Mouse (Mus musculus): ENCODE results near the gene Terb1.

The Terb1 gene

DNA sequence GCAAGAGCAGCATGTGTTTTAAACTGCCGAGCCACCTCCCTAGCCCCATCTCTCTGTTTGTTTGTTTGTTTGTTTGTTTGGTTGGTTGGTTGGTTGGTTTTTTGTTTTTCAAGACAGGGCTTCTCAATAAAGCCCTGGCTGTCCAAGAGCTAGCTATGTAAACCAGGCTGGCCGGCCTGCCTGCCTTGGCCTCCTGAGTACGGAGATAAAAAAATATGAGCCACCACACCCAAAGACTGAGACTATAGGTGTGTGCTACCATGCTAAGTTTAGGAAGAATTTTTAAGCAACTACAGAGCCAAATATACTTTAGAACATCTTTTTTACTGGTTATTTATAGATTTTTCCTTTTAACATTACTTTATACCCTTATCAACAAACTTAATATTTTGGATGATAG is 57.5 kb downstream of the Terb1 start:
- DNase-seq (ENCODE audit: low spot score in 2 of 2): no peak

DNA sequence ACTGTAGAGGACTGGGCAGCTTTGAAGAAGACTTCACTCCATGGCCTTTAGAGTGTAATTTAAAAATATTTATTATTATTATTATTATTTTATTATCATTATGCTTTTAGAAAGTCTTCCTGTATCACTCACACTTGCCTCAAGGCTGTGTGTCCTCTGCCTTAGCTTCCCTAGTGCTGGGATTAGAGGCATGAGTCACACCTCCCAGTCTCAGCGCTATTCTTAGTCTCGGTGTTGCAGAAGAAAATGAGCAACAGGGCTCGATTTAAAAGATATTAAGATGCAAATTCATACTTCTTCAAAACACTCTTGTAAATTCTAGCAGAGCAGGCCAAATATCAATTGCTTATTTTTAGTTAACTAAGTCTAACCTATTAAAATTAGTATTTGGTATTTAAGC is 60.9 kb downstream of the Terb1 start:
- no peak for DNase-seq (ENCODE audit: low spot score in 2 of 2)

DNA sequence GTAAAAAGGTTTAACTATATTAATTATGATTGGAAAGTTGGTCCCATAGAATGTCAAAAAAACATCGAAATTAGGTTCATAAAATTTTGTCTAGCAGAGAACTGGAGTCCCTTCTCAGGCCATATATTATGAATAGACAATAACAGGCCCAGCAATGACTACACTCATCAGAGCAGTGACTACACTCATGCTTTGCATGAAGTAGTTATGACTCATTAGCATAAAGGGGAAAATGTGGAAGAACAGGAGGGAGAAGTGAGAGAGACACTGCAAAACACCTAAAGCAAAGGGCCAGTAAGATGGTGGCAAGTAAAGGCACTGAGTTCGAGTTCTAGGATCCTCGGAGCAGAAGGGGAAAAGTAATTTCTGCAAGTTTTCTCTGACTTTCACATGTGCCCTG is 63.7 kb downstream of the Terb1 start:
- DNase-seq (ENCODE audit: low spot score in 2 of 2): no peak

DNA sequence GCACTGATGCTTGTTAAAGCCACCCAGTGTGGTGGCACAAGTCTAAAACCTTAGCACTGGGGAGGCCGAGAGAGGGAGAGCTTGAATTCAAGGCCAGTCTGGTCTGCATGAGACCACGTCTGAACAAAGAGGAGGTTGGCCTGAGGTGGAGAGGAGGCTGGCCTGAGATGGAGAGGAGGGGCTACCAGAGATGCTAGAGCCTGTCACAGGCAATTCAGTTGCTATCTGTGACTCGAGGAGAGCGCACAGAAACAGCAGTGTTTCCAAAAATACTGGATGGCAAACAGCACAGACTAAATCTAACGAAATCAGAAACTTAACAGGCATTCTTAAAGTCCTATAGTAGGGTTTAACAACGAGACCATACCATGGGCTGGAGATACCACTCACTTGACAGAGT is 64.5 kb downstream of the Terb1 start:
- no peak for DNase-seq (ENCODE audit: low spot score in 2 of 2)

DNA sequence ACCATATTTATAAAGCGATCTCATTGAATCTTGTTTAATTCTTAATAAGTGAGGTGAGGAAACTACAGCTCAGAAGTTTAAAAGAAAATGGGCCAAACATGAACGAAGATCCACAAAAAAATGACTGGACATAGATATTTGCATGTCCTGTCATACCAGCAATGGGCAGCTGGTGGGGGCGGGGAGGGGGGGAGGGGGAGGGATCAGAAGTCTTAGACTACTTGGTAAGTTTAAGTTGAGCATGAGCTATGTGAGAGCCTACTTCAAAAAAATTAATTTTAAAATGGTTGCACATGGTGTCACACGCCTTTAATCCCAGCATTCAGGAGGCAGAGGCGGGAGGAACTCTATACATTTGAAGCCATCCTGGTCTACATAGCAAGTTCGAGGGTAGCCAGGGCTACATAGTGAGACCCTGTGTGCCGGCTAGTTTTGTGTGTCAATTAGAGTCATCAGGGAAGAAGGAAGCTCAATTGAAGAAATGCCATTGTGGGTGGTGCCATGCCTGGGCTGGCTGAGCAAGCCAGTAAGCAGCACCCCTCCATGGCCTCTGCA is 66.5 kb downstream of the Terb1 start:
- no peak for DNase-seq (ENCODE audit: low spot score in 2 of 2)

DNA sequence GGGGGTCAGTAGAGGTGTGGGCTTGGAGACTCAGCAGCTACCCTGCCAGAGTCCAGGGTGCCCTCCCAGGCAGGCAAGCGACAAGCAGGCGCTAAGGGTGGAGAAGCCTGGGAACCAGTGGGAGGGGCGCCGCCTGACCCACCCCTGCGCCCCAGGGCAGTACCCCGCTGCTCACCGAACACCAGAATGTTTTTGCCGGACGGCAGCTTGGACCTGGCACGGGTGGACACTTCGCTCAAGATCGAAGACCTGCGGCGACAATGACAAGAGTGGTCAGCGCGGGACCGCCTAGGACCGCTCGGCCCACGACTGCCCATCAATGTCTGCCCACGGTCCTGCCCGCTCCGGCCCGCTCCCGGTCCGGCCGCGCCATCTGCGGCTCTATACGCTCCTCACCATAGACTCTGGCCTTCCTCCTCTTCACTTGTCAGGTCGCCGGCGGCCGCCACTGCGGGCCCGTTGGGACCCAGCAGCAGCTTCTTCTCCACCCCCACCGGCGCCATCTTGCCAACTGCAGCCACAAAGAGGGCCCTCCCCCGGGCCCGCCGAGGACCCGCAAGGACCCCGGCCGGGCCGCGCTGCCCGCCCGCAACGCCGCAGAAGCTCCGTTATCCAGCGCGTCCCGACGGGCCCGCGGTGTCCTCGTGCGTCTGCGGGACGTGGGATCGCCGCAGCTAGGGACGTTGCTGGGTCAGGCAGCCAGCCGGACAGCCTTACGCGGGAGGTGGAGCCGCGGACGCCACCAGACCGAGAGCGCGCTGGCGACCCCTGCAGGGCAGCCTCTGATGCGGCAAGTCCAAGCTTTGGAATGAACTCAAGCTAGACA is 67.2 kb downstream of the Terb1 start, which contains the start of gene Dync1li2:
Gene Dync1li2, minus strand, starts transcription at position 749 of the 826 bp plus-strand sequence.
- peak; percentile 83 to 92 for DNase-seq (ENCODE audit: low spot score in 2 of 2)

DNA sequence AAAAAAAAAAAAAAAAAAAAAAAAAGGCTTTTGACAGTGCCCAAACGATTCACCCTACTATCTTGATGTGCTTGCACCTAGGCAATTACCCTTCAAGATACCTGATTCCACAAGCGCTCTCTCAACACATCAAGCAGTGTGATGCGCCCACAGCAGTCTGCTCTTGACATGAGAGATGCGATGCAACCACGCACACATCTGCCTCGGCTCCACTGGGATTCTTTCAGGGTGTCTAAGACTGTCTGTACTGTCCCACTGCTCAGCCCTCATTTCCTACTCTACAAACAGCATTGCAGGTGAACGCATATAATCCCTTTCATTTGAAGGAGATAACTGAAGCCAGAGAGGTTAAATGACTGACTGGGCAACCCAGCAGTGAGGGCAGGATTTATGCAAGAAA is 68.1 kb downstream of the Terb1 start:
- DNase-seq (ENCODE audit: low spot score in 2 of 2): no peak

DNA sequence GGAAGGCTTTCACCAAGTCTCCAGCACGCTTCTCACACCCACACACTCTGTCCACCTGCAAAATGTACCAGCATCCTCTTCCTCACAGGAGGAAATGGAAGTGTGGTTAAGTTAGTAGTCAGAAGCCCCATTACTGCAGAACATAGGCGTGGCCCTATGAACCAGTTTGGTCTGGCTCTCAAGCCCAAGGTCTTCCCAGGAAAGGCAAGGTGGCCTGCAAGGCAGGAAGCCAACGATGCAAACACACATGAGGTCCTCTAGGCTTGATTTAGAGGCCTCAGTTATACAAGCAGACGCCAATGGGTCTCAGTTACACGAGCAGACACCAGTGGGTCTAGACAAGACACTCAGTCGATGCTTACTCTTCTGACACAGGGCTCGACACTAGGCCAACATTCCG is 70.2 kb downstream of the Terb1 start:
- no peak for DNase-seq (ENCODE audit: low spot score in 2 of 2)

DNA sequence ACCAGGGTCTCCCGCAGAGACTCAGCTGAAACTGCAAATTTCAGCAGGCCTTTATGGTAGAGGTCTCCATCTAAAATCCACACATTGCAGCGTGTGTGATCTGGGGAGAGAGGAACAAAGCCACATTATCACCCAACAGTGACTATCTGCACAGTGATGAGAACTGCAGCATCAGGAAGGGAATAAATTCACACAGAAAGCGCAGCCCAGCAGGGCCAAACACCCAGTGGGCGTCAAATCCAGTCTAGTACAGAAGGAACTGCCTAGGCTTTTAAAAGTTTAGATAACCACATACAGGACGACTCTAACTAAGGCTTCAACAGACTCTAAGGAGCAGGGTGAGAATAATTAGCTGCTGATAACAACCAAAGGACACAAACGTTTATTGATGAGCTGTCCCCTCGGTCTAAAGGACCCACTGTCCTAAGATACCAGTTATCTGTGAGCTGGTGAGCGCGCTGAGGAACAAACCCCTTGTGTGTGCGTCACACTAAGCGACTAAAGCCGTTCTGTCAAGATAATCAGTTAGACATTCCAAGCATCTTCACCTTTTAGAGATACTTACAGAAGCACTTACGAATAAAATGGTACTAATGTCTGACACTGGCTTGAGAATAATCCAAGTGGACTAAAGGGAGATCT is 72.1 kb downstream of the Terb1 start:
- no peak for DNase-seq (ENCODE audit: low spot score in 2 of 2)

DNA sequence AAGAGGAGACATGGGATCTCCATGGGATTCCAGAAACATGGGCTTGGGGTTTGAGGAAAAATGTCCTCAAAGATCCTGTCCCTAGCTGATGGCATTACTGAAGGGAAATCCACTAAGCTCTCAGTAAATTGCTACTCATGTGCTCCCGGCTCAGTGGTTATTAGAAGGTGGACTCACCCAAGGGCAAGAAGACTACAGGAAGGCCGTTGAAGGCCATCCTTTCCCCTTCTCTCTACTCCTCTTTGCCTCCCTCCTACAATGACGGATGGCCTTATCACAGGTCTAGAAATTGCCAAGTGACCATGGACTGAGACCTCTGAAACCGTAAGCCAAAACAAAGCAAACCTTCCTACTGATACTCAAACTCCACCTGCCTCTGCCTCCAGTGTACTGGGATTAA is 73.1 kb downstream of the Terb1 start:
- no peak for DNase-seq (ENCODE audit: low spot score in 2 of 2)

DNA sequence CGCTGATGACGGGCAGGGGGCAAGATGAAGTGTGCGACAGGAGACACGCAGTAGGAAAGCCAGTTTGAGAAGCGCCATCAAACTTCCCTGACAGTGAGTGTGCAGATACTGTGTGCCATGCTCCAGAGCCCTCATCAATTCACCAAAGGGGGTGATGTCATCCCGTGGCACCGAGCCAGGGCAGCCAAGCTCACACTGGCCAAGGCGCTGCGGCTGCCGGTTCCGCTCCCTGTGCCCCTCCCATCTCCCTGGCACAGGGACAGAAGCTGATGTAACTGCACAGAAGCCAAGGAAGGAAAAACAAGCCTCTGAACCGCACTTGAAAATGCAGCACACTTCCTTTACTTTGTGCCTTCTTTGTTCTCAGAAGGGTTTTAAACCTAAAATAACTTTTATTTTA is 73.7 kb downstream of the Terb1 start:
- peak; percentile 93 to 97 for DNase-seq (ENCODE audit: low spot score in 2 of 2)

DNA sequence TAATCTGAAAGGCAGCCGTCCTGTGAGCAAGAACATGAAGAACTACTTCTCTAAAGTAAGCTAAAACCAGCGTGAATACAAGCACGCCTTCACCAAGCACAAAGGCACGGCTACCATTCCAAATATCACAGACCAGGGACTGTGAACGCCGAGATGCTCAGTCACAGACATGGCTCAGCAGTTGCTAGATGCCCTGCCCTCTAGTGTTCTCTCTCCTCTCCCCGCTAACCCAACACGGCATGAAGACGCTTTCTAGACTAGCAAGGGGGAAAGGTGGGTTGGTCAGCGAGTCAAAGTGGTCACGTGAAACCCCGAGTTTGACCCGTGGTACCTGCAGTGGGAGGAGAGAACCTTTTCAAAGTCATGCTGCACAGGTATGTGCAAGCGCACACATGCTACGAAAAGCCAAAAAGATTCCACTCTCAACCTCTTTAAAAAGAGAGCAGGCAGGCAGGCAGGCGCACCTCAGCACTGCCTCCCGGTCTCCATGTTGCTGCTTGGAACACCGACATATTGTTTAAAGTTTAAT is 74.8 kb downstream of the Terb1 start:
- no peak for DNase-seq (ENCODE audit: low spot score in 2 of 2)

DNA sequence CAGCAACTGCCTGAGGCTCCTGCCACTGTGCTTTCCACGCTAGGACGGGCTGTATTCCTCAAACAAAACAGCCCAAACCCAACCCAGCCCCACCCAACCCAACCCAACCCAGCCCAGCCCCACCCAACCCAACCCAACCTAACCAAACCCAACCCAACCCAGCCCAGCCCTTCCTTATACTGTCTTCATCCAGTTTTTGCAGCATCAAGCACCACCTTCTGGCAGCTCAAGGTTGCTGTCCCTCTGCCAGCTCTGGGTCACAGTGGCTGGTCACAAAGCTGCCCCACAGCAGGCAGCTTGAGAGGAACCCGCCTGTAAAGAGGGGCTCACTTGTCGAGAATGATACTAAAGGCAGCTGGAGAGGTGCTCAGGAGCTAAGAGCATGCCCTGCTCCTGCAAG is 75.4 kb downstream of the Terb1 start:
- DNase-seq (ENCODE audit: low spot score in 2 of 2): no peak

DNA sequence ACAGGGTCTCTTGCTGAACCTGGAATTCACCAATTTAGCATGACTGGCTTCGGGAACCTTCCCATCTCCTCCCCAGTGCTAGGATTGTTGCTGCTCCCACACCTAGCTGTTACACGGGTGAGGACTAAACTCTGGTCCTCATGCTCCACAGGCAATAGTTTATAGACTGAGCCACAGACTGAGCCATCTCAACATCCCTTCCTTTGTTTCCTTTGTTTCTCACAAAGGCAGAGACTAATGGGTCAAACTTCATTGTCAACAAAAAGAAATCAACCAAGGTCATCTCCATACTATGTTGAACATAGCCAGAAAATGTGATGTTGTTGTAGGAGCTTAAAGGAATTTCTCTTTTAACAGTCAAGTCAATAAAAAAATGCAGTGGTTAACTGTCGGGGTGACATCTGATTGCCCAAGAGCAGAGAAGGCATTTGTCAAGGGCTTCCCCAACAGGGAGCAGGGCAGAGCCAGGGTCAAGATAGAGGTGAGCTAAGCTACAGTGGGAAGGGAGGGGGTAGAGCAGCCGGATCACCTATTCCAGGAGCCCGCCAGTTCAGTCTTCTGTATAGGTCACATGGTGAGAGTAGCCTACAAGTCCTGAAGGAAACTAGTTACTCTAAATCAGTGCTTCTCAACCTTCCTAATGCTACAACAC is 76.4 kb downstream of the Terb1 start:
- DNase-seq (ENCODE audit: low spot score in 2 of 2): no peak

DNA sequence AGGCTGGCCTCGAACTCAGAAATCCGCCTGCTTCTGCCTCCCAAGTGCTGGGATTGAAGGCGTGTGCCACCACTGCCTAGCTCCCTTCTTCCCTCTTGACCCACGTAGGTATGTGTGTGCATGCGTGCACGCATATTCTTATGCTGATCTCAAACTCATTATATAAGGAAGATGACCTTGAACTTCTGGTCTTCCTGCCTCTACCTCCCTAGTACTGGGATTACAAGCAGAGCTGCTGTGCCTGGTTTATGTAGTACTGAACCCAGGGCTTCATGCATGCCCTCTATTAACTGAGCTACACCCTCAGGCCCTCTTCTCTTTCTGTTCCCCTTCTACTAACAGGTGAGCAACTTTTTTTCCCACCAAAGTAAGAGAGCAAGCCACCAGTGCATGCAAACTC is 77.1 kb downstream of the Terb1 start:
- no peak for DNase-seq (ENCODE audit: low spot score in 2 of 2)

DNA sequence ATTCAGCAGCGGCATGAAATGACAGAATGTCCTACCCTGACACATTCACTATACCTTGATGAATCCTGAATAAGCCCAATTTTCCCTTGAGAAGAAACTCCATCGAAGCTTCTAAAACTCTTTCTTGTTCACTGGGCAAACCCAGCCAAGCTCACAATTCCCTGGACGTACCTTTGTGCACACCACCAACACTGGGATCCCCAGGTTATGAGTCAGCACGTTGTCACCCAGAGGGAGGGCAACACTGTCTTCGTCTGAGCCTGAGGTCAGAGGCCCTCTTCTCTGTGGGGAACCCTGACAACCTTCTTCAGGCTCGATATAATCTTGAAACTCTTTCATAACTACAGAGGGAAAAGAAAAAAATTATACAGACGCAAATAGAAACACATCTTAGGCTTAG is 79.5 kb downstream of the Terb1 start:
- no peak for DNase-seq (ENCODE audit: low spot score in 2 of 2)

DNA sequence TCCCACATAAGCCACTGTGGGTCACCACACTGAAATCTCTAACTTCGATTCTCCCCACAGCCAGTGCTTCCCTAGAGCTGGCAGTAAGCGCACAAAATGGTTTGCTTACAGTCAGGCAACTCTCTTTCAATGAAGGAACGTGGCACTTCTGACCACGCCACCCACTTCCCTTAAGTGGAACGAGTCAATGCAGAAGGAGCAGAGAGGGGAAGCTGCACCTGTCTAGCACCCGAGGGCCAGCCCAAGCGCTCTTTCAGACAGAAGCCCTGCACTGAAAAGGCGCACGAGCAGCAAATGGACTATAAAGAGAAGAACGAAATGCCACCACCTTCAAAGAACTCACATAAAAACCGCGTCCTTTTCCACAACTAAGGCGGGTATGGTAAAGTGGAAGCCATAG is 82.0 kb downstream of the Terb1 start:
- no peak for DNase-seq (ENCODE audit: low spot score in 2 of 2)

DNA sequence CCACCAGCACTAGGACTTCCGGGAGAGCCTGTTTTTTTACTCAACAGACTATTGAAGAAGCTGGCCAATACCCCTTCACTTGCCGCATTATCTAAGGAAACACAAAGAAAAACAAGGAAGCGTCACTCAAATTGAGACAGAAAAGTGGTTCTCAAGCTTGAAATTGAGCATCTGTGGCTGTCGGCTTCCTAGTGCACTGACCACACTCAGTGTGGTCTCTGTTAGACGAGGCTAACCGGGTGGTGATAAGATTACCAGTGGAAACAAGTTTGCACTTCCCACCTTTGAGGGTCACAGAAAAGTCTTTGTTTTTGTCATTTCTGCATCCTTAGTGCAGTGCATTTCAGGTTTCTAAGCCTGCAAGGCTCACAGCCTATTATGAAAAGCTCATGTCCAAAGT is 87.4 kb downstream of the Terb1 start:
- no peak for DNase-seq (ENCODE audit: low spot score in 2 of 2)

DNA sequence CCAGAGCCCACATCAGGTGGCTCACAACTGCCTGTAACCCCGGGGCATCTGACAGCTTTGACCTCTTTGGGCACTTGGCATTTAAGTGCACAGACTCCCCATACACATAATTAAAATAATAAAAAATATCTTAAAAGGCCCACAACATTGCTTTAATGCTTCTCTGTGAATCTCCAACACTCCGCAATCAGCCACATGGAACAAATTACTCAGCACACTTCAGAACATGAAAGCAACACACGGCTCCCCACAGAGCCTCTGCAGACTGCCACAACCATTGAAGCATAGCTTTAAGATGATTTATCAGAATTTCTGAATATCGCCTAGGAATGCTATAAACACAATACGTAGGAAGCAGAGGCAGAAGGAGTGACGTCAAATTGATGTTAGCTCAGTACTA is 93.7 kb downstream of the Terb1 start:
- DNase-seq (ENCODE audit: low spot score in 2 of 2): no peak

DNA sequence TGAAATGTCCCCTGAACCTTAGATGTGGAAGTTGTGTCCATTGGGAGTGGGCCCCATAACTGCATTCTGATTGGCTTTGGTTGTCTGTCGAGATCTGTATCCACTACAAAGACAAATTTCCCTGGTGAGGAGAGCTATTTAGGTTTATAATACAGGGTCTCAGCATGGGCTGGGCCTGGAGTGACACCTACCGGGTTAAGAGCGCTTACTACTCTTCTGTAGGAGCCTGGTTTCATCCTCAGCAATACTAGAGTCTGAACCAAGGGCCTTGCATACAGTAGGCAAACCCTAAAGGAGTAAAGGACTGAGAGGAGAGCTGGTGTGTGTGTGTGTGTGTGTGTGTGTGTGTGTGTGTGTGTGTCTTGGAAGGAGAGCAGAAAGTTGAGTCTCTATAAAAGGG is 95.5 kb downstream of the Terb1 start:
- DNase-seq (ENCODE audit: low spot score in 2 of 2): no peak

DNA sequence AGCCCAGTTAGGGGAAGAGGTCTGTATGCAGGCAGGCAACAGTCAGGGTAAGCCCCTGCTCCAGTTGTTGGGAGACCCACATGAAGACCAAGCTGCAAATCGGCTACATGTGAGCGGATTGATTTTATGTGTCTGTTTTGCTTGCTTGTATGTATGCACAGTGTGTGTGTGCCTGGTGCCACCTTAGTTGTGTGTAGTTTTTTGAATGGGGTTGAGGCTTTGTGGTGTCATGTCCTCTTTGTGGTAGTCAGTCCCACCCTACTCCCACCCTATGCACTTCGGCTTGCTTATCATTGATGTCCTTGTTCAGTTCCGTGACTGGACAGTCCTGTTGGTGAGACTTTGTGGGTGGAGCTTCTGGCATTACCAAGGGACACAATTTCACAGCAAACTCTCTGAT is 95.9 kb downstream of the Terb1 start:
- no peak for DNase-seq (ENCODE audit: low spot score in 2 of 2)

DNA sequence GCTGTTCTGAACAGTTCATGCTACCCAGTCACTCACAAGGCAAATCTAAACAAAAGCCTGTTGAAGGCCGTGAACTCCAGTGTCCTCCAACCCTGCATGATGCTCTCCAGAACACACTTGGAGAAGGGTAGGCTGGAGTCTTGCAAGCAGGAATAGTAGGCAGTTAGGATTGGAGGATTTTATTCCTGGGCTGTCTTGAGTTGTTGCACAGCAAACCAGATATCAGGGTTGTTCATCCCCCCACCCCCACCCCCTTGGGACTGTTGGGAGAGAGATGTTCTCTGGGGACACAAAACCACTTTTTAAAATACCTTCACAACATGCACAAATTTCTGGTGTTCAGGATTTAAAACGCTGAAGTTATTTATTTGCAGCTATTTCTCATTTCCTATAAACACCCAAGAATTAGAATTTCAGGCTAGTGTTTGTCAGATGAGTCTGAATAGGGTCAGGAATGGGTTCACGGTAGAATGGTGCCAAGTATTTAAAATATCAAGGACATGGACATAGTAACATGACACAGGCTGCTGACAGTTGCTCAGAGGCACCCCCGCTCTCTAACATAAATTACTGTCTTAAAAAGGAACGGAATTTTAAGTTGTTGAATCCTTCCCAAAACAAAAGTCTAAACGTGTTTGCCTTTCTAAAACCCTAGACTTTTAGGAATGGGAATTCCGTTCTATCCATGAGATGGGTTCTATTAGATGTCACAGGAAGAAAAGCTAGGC is 96.7 kb downstream of the Terb1 start:
- DNase-seq (ENCODE audit: low spot score in 2 of 2): no peak
